In genomic region chr13:72627391-72628321, GRCm38 (mm10) we compare ENCODE assay signal across 9 mouse cellular contexts. TPM values are rescaled to one million over a fixed set of nuclear protein-coding genes. Genes with fewer than 3 reads are reported as not detected.
DNase-seq lines count a peak whose midpoint lies in the region; ATAC-seq lines count a peak whose summit lies in the region.
"Had no signal": no experiment of that assay in that cellular context is flagged by ENCODE, and none has a peak within 500 bp of the region (broad histone marks: within the 10 kb centered on the region; RNA-seq: fewer than 3 reads in every experiment).

No protein-coding gene starts in this region.

- DNase-seq in left cerebral cortex, postnatal 4 days: peak; percentile 43
- no peak for DNase-seq in left cerebral cortex, adult 11 months (ENCODE audit: low spot score)
- peak; percentile 58 to 81 for DNase-seq in kidney, postnatal 36 days
- peak; percentile 98 for DNase-seq in midbrain, embryonic 11.5 days (ENCODE audit: low spot score, missing footprints)
- no peak for DNase-seq in left cerebral cortex, adult 9 months (ENCODE audit: low spot score in 2 of 2)
- no peak for DNase-seq in layer of hippocampus, adult 18-20 months (ENCODE audit: low spot score in 2 of 2)

- no peaks in the 10 kb centered on the region for H3K36me3 ChIP-seq in heart, embryonic 15.5 days
- H3K36me3 ChIP-seq in midbrain, embryonic 11.5 days (ENCODE audit: control insufficient read depth, insufficient read depth, low read length): peaks cover 3% of the 10 kb centered on the region; the same call in 1 of the 2 replicates

- ATAC-seq in heart, embryonic 15.5 days (replicated peaks; ENCODE audit: insufficient number of reproducible peaks, insufficient read depth, low FRiP score, low read depth): no peak
- ATAC-seq in midbrain, embryonic 11.5 days (ENCODE audit: low FRiP score): no peak
- no peak for ATAC-seq in erythroblast, adult 5-6 weeks (replicated peaks; ENCODE audit: low FRiP score, poor library complexity, severe bottlenecking)

- peaks cover 99% of the 10 kb centered on the region for H3K27me3 ChIP-seq in heart, embryonic 15.5 days
- peaks cover 44% of the 10 kb centered on the region for H3K27me3 ChIP-seq in midbrain, embryonic 11.5 days (ENCODE audit: control insufficient read depth, insufficient read depth, low read length)

- intact Hi-C loops in left cerebral cortex, postnatal 4 days (cut with DNase I): loop anchor here (10.0 kb wide), 1 partner anchor 1523 kb away; no protein-coding TSS in a partner anchor

- peak overlapping the region; percentile 94 for H3K4me2 ChIP-seq in heart, embryonic 15.5 days
- H3K4me2 ChIP-seq in midbrain, embryonic 11.5 days: peak overlapping the region; percentile 88

- H3K4me1 ChIP-seq in heart, embryonic 15.5 days (replicated peaks): peaks cover 50% of the 10 kb centered on the region
- peaks cover 31% of the 10 kb centered on the region for H3K4me1 ChIP-seq in midbrain, embryonic 11.5 days (ENCODE audit: control insufficient read depth, insufficient read depth, low read length)

- peak overlapping the region; percentile 65 for H3K4me3 ChIP-seq in heart, embryonic 15.5 days
- H3K4me3 ChIP-seq in midbrain, embryonic 11.5 days (ENCODE audit: low read depth, low read length): peak overlapping the region; percentile 92

- peak overlapping the region; percentile 51 for H3K9ac ChIP-seq in heart, embryonic 15.5 days
- H3K9ac ChIP-seq in midbrain, embryonic 11.5 days (ENCODE audit: low read length): peak overlapping the region; percentile 97

- 2% methylated on average over 42 of the region's 42 CpGs for WGBS in heart, embryonic 15.5 days
- WGBS in midbrain, embryonic 11.5 days: under 1% methylated on average over 42 of the region's 42 CpGs

- no peaks in the 10 kb centered on the region for H3K9me3 ChIP-seq in heart, embryonic 15.5 days (replicated peaks)
- H3K9me3 ChIP-seq in midbrain, embryonic 11.5 days (ENCODE audit: control insufficient read depth, low read length): no peaks in the 10 kb centered on the region

- peak overlapping the region; percentile 69 for H3K27ac ChIP-seq in heart, embryonic 15.5 days
- peak overlapping the region; percentile 75 for H3K27ac ChIP-seq in midbrain, embryonic 11.5 days (ENCODE audit: low read depth, low read length)
- H3K27ac ChIP-seq: macrophage had no signal

RNA-seq across cellular contexts. Expression of gene Irx2, which starts 1.0 kb away (rescaled TPM):
- under 1 TPM; 0.18 to 0.70 TPM for total RNA-seq in left cerebral cortex, postnatal 4 days (2021)
- 8.9 and 11.6 TPM in 2 replicates for polyA plus RNA-seq in heart, embryonic 15.5 days (2015; fragmentation: Nextera tagmentation; extraction: Ambion mirVana)
- polyA plus RNA-seq in midbrain, embryonic 11.5 days (2014; fragmentation: Nextera tagmentation; extraction: Ambion mirVana): 38.6 and 38.9 TPM in 2 replicates
- not detected in 2 replicates for total RNA-seq in erythroblast, adult 5-6 weeks (2015; ENCODE audit: low replicate concordance)
- not detected in 2 replicates for total RNA-seq in erythroblast, adult 5-6 weeks (2017; ENCODE audit: low replicate concordance)
- under 1 TPM in 1 of 2 experiments, not detected in 1; 0.32 TPM for total RNA-seq in layer of hippocampus, adult 18-20 months (2021)
- polyA plus RNA-seq: macrophage had no signal

Comparison
In these comparisons a context has a peak if more than half of its experiments do, and no peak if none do; other contexts are left out.
1. DNase-seq: peak in left cerebral cortex, postnatal 4 days (single experiment), kidney, postnatal 36 days (2 of 2) and midbrain, embryonic 11.5 days (single experiment); none in left cerebral cortex, adult 11 months (single experiment), left cerebral cortex, adult 9 months (0 of 2) and layer of hippocampus, adult 18-20 months (0 of 2).